Mouse (Mus musculus): ENCODE data around the gene Snf8. TPM values are rescaled to one million over a fixed set of nuclear protein-coding genes. Genes with fewer than 3 reads are reported as not detected.

Gene Snf8
- total and polyA plus RNA-seq, 2 experiments from 2014 or later = 36.7 to 120 TPM

- peak; percentile 83 for DNase-seq
- peaks cover 7% of the 10 kb centered on the region; the same call in 1 of the 2 replicates for H3K4me1 ChIP-seq (ENCODE audit: insufficient read depth)
- H3K4me3 ChIP-seq (ENCODE audit: low read depth, low read length) = peak overlapping the region; percentile 58
- H3K27me3 ChIP-seq (ENCODE audit: insufficient read depth, low read length) = peaks cover 20% of the 10 kb centered on the region; the same call in 1 of the 2 replicates
- H3K36me3 ChIP-seq (ENCODE audit: insufficient read depth) = no peaks in the 10 kb centered on the region
- WGBS = under 1% methylated on average over 54 of the region's 67 CpGs
- peak; percentile 77 for ATAC-seq
- peak; percentile 23; the same call in 1 of the 2 replicates for TF ChIP-seq CTCF (IDR thresholded peaks at IDR 0.05; ENCODE audit: low read depth)
- H3K27ac ChIP-seq (ENCODE audit: low read depth, low read length) = peak overlapping the region; percentile 69
- no peaks in the 10 kb centered on the region for H3K9me3 ChIP-seq (ENCODE audit: low read length)
- H3K9ac ChIP-seq = peak overlapping the region; percentile 67
- H3K4me2 ChIP-seq (ENCODE audit: low read depth) = peak overlapping the region; percentile 76
Observed at GRCm38 (mm10) chr11:96006852-96007515, 27.7 kb upstream of the Snf8 start.

DNA sequence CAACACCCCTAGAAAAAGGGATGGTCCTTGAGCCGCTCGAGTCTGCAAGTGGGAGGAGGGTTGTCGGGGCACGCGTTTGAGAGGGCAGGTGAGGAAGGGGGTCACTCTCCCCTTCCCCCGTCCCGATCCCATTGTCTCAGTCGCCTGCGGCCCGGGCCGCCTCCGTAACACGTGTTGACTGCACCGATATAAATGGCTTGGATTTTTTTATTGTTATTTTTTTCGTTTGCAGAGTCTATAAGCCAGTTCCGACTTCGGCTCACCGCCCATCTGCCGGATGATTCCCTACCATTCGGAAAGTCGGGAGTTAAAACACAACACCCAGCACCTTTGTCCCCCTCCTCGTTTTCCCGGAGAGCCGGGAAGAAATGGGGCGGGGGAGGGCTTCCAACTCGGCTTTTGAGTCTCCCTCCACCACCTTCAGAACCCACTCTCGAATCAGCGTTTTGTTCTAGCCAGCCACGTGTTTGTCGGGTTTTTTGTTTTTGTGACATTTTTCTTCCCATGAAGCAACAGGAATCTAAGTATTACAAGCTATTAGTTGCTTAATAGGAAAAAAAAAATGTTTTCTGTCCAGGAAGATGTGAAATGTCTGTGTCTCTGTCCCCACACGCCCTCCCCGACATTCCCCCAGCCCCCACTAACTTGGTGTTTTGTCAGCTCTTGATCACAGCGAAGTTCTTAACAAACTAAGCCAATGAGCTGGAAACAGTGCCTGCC lies 27.0 kb upstream of the Snf8 start:
- Histone ChIP-seq H3K27ac (ENCODE audit: low read depth, low read length) (peak overlapping the region; percentile 69), H3K27me3 (ENCODE audit: insufficient read depth, low read length) (peaks cover 25% of the 10 kb centered on the region; the same call in 1 of the 2 replicates), H3K4me1 (ENCODE audit: insufficient read depth) (peaks cover 7% of the 10 kb centered on the region; the same call in 1 of the 2 replicates), H3K9me3 (ENCODE audit: low read length) (no peaks in the 10 kb centered on the region), H3K36me3 (ENCODE audit: insufficient read depth) (no peaks in the 10 kb centered on the region), H3K4me2 (ENCODE audit: low read depth) (peak overlapping the region; percentile 76), H3K4me3 (ENCODE audit: low read depth, low read length) (peak overlapping the region; percentile 58), H3K9ac (peak overlapping the region; percentile 67)
- peak; percentile 5; the same call in 1 of the 2 replicates for ATAC-seq
- 2% methylated on average over 30 of the region's 33 CpGs for WGBS
- DNase-seq = peak; percentile 67
- TF ChIP-seq CTCF (IDR thresholded peaks at IDR 0.05; ENCODE audit: low read depth) = no peak

DNA sequence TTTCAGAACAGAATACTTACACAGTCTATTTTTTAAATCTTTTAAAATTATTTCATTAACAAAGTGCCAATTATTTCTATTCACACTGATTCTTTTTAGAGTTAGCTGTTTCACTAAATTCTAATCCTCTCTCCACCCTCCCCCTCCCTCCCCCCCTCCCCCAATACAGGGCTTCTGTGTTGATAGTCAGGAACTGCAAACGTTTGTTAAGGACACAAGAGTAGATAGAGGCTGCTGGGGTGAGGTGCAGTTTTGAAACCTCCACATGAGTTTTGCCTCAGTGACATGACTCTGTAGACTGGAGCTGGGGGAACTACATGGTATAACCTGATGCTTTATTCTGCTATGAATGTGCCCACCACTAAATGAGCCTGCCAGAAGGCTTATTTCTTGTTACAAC lies 25.9 kb upstream of the Snf8 start:
- no peak for ATAC-seq
- Histone ChIP-seq H3K27me3 (ENCODE audit: insufficient read depth, low read length) (peaks cover 25% of the 10 kb centered on the region), H3K9me3 (ENCODE audit: low read length) (no peaks in the 10 kb centered on the region), H3K4me1 (ENCODE audit: insufficient read depth) (peaks cover 3% of the 10 kb centered on the region; the same call in 1 of the 2 replicates), H3K4me2 (ENCODE audit: low read depth) (no peak overlapping the region), H3K4me3 (ENCODE audit: low read depth, low read length) (no peak overlapping the region), H3K27ac (ENCODE audit: low read depth, low read length) (no peak overlapping the region), H3K36me3 (ENCODE audit: insufficient read depth) (no peaks in the 10 kb centered on the region), H3K9ac (no peak overlapping the region)
- 8% methylated on average over 1 of the region's 1 CpGs for WGBS
- no peak for DNase-seq
- no peak for TF ChIP-seq CTCF (IDR thresholded peaks at IDR 0.05; ENCODE audit: low read depth)

- WGBS = 8% methylated on average over 3 of the region's 8 CpGs
- peaks cover 21% of the 10 kb centered on the region for H3K27me3 ChIP-seq (ENCODE audit: insufficient read depth, low read length)
- ATAC-seq (no peak), DNase-seq (no peak)
- H3K27ac ChIP-seq (ENCODE audit: low read depth, low read length) = no peak overlapping the region
- H3K9me3 ChIP-seq (ENCODE audit: low read length) = no peaks in the 10 kb centered on the region
- H3K9ac ChIP-seq = no peak overlapping the region
- no peaks in the 10 kb centered on the region for H3K4me1 ChIP-seq (ENCODE audit: insufficient read depth)
- no peak overlapping the region for H3K4me3 ChIP-seq (ENCODE audit: low read depth, low read length)
- no peak overlapping the region for H3K4me2 ChIP-seq (ENCODE audit: low read depth)
- no peaks in the 10 kb centered on the region for H3K36me3 ChIP-seq (ENCODE audit: insufficient read depth)
- no peak for TF ChIP-seq CTCF (IDR thresholded peaks at IDR 0.05; ENCODE audit: low read depth)
Observed at GRCm38 (mm10) chr11:96011982-96012381, 22.7 kb upstream of the Snf8 start.

DNA sequence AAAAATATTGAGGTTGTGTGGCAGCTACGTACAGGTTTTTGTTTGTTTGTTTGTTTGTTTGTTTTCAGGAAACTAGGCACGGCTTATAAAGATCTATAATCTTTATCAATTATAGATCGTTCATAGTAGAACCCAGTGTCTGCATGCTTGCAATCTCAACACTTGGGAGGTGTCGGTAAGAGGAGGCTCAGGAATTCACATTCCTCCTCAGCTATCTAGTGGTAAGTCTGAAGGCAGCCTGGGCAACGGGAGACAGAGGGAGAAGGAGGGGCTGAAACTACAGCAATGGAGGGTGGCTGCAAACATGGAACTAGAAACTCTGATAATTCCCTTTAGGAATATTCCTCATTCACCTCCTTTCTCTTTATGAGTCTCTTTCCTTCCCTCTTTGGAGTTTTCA lies 19.3 kb upstream of the Snf8 start:
- H3K4me3 ChIP-seq (ENCODE audit: low read depth, low read length) = no peak overlapping the region

DNA sequence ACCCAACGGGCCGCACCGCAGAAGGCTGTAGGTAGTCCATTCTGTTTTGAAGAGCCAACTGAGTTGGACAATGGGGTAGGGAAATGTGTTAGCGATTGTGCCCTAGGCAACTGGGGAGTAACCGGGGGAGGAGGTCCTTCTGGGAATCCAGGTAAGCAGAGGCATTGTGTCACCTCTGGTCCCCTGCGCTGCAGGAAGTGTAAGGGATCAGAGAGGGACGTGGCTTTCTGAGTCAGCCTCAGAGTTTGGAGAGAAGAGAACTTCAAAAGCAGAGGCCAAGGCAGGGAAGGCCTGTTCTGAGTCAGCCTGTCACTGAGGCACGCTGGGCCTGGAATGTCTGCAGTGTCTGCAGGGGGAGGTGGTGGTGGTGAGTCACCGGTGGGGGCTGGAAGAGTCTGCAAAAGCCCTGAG lies 16.7 kb upstream of the Snf8 start:
- Histone ChIP-seq H3K27ac (ENCODE audit: low read depth, low read length) (no peak overlapping the region), H3K4me2 (ENCODE audit: low read depth) (no peak overlapping the region), H3K27me3 (ENCODE audit: insufficient read depth, low read length) (no peaks in the 10 kb centered on the region; the same call in 1 of the 2 replicates), H3K9me3 (ENCODE audit: low read length) (no peaks in the 10 kb centered on the region), H3K9ac (no peak overlapping the region), H3K36me3 (ENCODE audit: insufficient read depth) (no peaks in the 10 kb centered on the region), H3K4me3 (ENCODE audit: low read depth, low read length) (no peak overlapping the region), H3K4me1 (ENCODE audit: insufficient read depth) (no peaks in the 10 kb centered on the region)
- TF ChIP-seq CTCF (IDR thresholded peaks at IDR 0.05; ENCODE audit: low read depth) = no peak
- WGBS = 10% methylated on average over 9 of the region's 9 CpGs
- ATAC-seq (no peak), DNase-seq (no peak)

More for the DNA sequence above, 19.3 kb upstream of the Snf8 start:
- 49% methylated on average over 5 of the region's 5 CpGs for WGBS
- Histone ChIP-seq H3K9me3 (ENCODE audit: low read length) (no peaks in the 10 kb centered on the region), H3K9ac (no peak overlapping the region), H3K36me3 (ENCODE audit: insufficient read depth) (no peaks in the 10 kb centered on the region), H3K27me3 (ENCODE audit: insufficient read depth, low read length) (peaks cover 17% of the 10 kb centered on the region), H3K4me1 (ENCODE audit: insufficient read depth) (no peaks in the 10 kb centered on the region), H3K27ac (ENCODE audit: low read depth, low read length) (no peak overlapping the region), H3K4me2 (ENCODE audit: low read depth) (no peak overlapping the region)
- no peak for TF ChIP-seq CTCF (IDR thresholded peaks at IDR 0.05; ENCODE audit: low read depth)
- ATAC-seq (no peak), DNase-seq (no peak)

GRCm38 (mm10) chr11:96020622-96021021 lies 14.1 kb upstream of the Snf8 start:
- Histone ChIP-seq H3K9ac (no peak overlapping the region), H3K27ac (ENCODE audit: low read depth, low read length) (no peak overlapping the region), H3K36me3 (ENCODE audit: insufficient read depth) (no peaks in the 10 kb centered on the region), H3K4me2 (ENCODE audit: low read depth) (no peak overlapping the region), H3K9me3 (ENCODE audit: low read length) (no peaks in the 10 kb centered on the region), H3K4me3 (ENCODE audit: low read depth, low read length) (no peak overlapping the region), H3K4me1 (ENCODE audit: insufficient read depth) (no peaks in the 10 kb centered on the region), H3K27me3 (ENCODE audit: insufficient read depth, low read length) (no peaks in the 10 kb centered on the region)
- DNase-seq (no peak), ATAC-seq (no peak)
- 63% methylated on average over 4 of the region's 4 CpGs for WGBS
- TF ChIP-seq CTCF (IDR thresholded peaks at IDR 0.05; ENCODE audit: low read depth) = no peak

Measured in forebrain, postnatal 0 days (tissue).